Mouse (Mus musculus) heart, adult 2 months (tissue): ENCODE measurements at regions not wholly inside any gene's neighbourhood (a gene's known extent, or its start where the extent isn't known, plus 50 kb on each side); places are given as distances from the start of the nearest gene placed in this dataset.

Source experiments
- DNase-seq, 2 experiments: peaks; one replicate each; pipeline ENCODE4 v3.0.0; 2021
- H3K27ac ChIP-seq: fragments of 200-600 bp; 2 replicates; pipeline ENCODE4 v1.8.1; 2022
- H3K27me3 ChIP-seq: fragments of 200-500 bp; 2 replicates; pipeline ENCODE4 v1.6.1; 2012; ENCODE audit warnings: mild to moderate bottlenecking, low read length, inconsistent platforms, mixed read lengths; ENCODE audit not compliant: control insufficient read depth, insufficient read depth
- H3K36me3 ChIP-seq: fragments of 200-500 bp; 2 replicates; pipeline ENCODE4 v1.6.1; 2012; ENCODE audit warnings: low read length, inconsistent platforms; ENCODE audit not compliant: control insufficient read depth, insufficient read depth
- H3K4me1 ChIP-seq: fragments of 200-500 bp; 2 replicates; pipeline ENCODE4 v1.6.1; 2011; ENCODE audit warnings: low read length; ENCODE audit not compliant: control insufficient read depth, insufficient read depth
- H3K4me3 ChIP-seq: fragments of 200-600 bp; 2 replicates; pipeline ENCODE4 v1.8.1; 2022
- H3K79me2 ChIP-seq: fragments of 200-500 bp; replicated peaks from 2 replicates; pipeline ENCODE4 v1.6.1; 2012; ENCODE audit warnings: mild to moderate bottlenecking, inconsistent platforms, low read length, moderate library complexity, mixed read lengths; ENCODE audit not compliant: control insufficient read depth, insufficient read depth
- H3K9ac ChIP-seq: fragments of 200-500 bp; 2 replicates; pipeline ENCODE4 v1.6.1; 2012; ENCODE audit warnings: low read depth, mild to moderate bottlenecking, control low read depth, inconsistent platforms, low read length, mixed read lengths
- CTCF ChIP-seq: fragments of 200-600 bp; IDR thresholded peaks from 2 replicates; pipeline ENCODE4 v1.8.1; 2022; ENCODE audit warnings: antibody characterized with exemption, mild to moderate bottlenecking, moderate library complexity
- EP300 ChIP-seq: fragments of 200-500 bp; IDR thresholded peaks from 2 replicates; pipeline ENCODE4 v1.6.1; 2011; ENCODE audit warnings: low read depth, low read length, control low read depth; ENCODE audit not compliant: insufficient read depth
- POLR2A ChIP-seq: fragments of 200-500 bp; IDR thresholded peaks from 2 replicates; pipeline ENCODE4 v1.6.1; 2011; ENCODE audit warnings: mild to moderate bottlenecking, low read depth, low read length, control low read depth; ENCODE audit not compliant: insufficient read depth
- WGBS: fragments of 180-500 bp; shearing (Covaris S2); methylation state at CpG from one replicate; pipeline ENCODE4 v1.1.7; 2018; 5-methylcytosine and 5-hydroxymethylcytosine counted together
- intact Hi-C: fragments of 180-260 bp; cut with DNase I; formaldehyde crosslinking; loops from one replicate; pipeline ENCODE4 v1.15.1; 2025

DNA sequence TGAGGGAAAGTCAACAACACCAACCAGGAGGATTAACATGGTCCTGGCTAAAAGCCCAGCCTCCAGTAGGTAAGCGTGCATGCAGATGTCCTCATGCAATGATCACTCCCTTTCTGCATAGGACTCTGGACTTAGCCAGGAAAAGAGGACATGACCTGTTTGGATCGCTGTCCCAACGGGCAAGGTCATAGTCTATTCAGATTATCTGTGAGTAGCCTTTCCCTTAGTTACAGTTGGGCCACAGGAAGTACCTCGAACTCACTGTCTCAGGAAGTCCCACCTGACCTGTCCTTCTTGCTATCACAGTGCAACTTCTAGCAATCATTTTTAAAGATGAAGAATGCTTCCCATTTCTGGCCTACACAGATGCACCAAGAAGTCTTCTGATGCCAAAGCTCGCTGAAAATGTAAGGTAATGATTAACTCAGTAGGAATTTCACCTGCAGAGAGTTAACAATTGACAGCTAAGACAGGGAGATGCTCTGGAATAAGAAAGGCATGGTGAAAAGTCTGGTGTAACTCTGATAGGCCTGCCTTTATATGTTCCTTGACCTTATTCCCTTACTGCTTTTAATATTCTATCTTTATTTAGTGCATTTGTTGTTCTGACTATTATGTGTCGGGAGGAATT, 280.1 kb downstream of the Inhba start:
- no peak overlapping the region for H3K27ac ChIP-seq
- no peaks in the 10 kb centered on the region; the same call in 1 of the 2 replicates for H3K4me1 ChIP-seq
- no peaks in the 10 kb centered on the region for H3K27me3 ChIP-seq
- intact Hi-C loops, result no loop called here
- H3K79me2 ChIP-seq, result no peaks in the 10 kb centered on the region
- no peak for DNase-seq
- no peak overlapping the region for H3K9ac ChIP-seq
- no peak overlapping the region for H3K4me3 ChIP-seq
- WGBS, result 69% methylated on average over 6 of the region's 6 CpGs
- TF ChIP-seq POLR2A (no peak), CTCF (no peak), EP300 (no peak)
- H3K36me3 ChIP-seq, result no peaks in the 10 kb centered on the region

DNA sequence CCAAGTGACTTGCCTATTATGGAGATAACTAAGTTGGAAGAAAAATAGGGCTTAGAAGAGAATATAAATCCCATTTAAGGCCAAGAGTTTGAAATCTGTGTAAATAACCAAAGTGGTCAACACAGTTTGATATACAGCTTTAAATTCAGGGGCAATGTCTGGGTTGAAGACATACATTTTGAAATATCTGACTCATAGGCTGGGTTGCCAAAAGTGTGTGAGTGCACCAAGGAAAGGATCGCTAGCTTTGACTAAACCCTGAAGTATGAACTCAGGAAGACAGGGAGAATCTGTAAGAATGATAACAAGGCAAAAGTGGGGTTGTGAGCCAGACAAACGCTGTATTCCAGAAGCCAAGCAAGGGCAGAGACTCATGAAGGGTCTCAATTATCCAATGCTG, 288.1 kb downstream of the Inhba start:
- DNase-seq, result no peak
- Histone ChIP-seq H3K4me1 (no peaks in the 10 kb centered on the region), H3K27ac (no peak overlapping the region), H3K27me3 (no peaks in the 10 kb centered on the region), H3K4me3 (no peak overlapping the region), H3K9ac (no peak overlapping the region), H3K79me2 (no peaks in the 10 kb centered on the region), H3K36me3 (no peaks in the 10 kb centered on the region)
- TF ChIP-seq EP300 (no peak), POLR2A (no peak)
- intact Hi-C loops, result no loop called here
- WGBS, result 68% methylated on average over 2 of the region's 2 CpGs

DNA sequence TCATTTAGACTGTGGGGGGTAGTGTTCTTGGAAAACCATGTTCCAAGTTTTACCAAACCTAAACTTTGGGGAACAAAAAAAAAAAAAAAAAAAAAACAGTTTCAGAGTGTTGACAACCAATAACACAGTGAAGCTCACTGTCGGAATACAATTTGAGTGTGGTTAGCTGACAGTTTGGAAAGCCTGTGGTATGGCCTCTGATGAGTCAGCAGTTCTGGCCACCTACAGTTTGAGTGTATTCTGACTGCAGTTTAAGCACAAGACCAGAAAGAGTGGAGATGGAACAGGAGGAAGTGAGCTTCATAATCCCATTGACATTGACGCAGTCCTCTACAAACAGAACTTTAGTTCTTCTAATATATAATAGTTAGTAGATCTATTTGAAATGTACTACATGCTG, 303.0 kb downstream of the Inhba start:
- intact Hi-C loops, result no loop called here
- Histone ChIP-seq H3K79me2 (no peaks in the 10 kb centered on the region), H3K27me3 (no peaks in the 10 kb centered on the region), H3K4me3 (no peak overlapping the region), H3K36me3 (no peaks in the 10 kb centered on the region), H3K4me1 (no peaks in the 10 kb centered on the region), H3K9ac (no peak overlapping the region), H3K27ac (no peak overlapping the region)
- no peak for TF ChIP-seq CTCF
- no peak for TF ChIP-seq POLR2A
- TF ChIP-seq EP300, result no peak
- whole genome bisulfite sequencing, result 82% methylated on average over 2 of the region's 2 CpGs
- no peak for DNase-seq

DNA sequence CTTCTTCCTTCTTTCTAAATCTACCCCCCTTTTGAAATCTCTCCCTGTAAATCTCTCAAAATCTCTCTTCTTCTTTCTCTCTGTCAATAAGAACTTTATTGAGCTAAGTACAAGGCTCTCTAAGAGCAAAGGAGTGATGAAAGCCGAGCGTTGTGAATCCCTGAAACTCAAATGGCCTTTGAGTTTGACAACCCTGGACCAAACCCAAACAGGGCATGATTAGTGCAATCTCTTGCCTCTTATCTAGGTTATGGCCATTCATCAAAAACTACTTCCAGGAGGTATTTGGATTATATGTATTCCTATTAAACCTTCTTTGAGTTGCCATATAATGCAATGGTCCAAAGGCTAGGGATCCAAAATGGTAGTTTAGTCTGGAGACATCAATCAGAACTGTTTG, 304.0 kb downstream of the Inhba start:
- Histone ChIP-seq H3K36me3 (no peaks in the 10 kb centered on the region), H3K4me1 (no peaks in the 10 kb centered on the region), H3K27me3 (no peaks in the 10 kb centered on the region), H3K4me3 (no peak overlapping the region), H3K27ac (no peak overlapping the region), H3K9ac (no peak overlapping the region), H3K79me2 (no peaks in the 10 kb centered on the region)
- intact Hi-C loops, result no loop called here
- no peak for DNase-seq
- 88% methylated on average over 2 of the region's 2 CpGs for WGBS
- TF ChIP-seq CTCF (no peak), POLR2A (no peak), EP300 (no peak)

DNA sequence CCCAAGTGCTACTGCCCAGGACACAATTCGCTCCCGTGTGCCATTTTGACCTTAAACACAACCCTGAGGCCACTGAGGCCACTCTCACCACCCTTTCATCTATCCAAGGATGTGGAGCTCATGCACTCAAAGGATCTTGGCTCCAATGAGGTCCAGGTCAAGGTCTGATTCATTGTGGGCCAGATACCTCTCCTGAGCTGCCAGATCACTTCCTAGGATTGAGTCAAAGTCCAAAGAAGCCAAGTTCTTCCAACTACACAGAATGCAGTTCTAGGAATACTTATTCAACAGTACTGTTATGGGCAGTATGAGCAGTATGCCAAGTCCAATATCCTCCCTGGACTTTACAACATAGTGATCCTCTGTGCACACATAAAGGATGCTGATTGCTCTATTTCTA, 304.9 kb downstream of the Inhba start:
- no peak for DNase-seq
- intact Hi-C loops, result no loop called here
- H3K4me3 ChIP-seq, result no peak overlapping the region
- no peaks in the 10 kb centered on the region for H3K36me3 ChIP-seq
- H3K9ac ChIP-seq, result no peak overlapping the region
- H3K79me2 ChIP-seq, result no peaks in the 10 kb centered on the region
- no peak overlapping the region for H3K27ac ChIP-seq
- TF ChIP-seq CTCF (no peak), POLR2A (no peak), EP300 (no peak)
- WGBS, result 89% methylated on average over 2 of the region's 2 CpGs
- H3K27me3 ChIP-seq, result no peaks in the 10 kb centered on the region
- H3K4me1 ChIP-seq, result no peaks in the 10 kb centered on the region

DNA sequence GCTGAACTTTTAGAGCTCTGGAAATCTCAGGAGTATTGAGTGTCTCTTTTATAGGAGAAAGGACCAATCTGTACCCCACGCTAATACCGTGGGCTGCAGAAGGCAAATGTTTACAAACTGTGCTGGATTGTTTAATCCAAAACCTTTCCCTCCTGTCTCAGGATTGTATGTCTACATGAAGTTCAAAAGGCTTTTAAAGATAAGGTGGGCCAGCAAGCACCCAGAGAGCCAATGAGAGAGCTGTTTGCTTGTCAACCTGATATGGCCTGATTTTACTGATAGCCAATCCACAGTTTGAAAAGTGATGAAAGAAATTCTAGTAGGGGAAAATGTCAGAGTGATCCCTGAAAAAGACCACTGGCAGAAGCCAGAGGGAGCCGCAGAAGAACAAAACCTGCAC, 305.8 kb downstream of the Inhba start:
- no peak for TF ChIP-seq POLR2A
- TF ChIP-seq CTCF, result no peak
- TF ChIP-seq EP300, result no peak
- Histone ChIP-seq H3K4me1 (no peaks in the 10 kb centered on the region), H3K79me2 (no peaks in the 10 kb centered on the region), H3K36me3 (no peaks in the 10 kb centered on the region), H3K9ac (no peak overlapping the region), H3K4me3 (no peak overlapping the region), H3K27ac (no peak overlapping the region), H3K27me3 (no peaks in the 10 kb centered on the region)
- 49% methylated on average over 3 of the region's 3 CpGs for WGBS
- intact Hi-C loops, result no loop called here
- DNase-seq, result no peak
